Mouse (Mus musculus): ENCODE measurements around the gene Coq6.

Gene Coq6

DNA sequence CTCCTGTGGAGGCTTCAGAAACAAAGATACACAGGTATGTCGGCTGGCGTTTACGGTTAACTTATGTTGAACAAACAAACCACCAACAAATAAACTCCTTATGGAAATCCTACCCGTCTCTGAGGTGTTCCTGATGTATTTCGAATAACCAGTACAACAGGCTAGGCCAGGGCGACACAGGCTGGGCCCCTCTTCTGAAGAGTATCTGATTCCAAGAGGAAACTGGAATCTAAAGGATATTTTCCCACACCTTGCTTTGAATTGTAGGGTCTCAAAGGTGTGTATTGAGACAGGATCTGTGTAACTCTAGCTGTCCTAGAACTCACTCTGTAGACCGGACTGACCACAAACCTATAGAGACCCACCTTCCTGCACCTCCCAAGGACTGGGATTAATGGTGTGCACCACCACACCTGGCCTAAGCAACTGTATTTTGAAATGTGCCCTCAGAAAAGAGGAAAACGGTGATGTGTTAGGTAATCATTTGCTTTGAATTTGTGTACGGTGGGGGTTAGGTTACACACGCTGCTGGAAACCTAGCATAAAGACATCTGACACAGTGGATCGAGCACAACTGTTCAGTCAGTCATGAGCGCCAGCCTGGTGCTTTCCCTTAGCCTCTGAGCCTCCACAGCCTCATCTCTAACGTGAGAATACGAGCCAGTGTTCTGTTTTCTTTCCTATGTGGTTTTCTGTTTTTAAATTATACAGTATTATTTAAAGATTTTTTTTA is 35.7 kb downstream of the Coq6 start:
- DNase-seq (ENCODE audit: low spot score), result no peak

DNA sequence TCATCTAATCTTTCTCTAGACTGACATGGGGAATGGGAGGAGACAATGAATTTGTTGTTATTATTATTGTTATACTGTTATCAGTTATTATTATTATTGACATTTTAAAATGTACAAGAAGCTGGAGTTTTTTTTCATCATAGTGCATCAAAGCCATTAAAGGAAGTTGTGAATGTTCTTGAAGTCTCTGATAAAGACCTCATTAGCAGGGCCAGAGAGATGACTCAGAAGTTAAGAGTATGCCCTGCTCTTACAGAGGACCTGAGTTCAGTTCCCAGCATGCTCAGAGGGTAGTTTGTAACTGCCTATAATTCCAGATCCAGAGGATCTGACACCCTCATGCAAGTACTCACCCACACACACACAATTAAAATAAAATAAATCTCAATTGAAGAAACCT is 36.2 kb downstream of the Coq6 start:
- no peak for DNase-seq (ENCODE audit: low spot score)

DNA sequence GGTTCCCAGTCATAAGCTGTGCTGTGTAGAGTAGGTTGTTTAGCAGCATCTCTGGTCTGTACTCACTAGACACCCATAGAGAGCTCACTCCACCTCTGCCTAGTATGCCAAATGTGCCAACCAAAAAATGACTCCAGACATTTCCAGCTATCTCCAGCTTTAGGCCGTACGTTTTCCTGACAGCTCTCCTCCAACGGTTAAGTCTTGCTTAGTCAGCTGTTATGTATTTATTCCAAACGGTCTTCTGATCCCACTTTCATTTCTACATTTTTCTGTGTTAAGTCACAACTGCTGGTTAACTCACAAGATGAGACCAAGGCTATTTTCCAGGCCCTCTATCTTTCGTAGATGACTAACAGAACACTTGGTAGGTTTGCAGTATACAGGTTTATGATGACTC is 37.2 kb downstream of the Coq6 start:
- DNase-seq (ENCODE audit: low spot score), result no peak

DNA sequence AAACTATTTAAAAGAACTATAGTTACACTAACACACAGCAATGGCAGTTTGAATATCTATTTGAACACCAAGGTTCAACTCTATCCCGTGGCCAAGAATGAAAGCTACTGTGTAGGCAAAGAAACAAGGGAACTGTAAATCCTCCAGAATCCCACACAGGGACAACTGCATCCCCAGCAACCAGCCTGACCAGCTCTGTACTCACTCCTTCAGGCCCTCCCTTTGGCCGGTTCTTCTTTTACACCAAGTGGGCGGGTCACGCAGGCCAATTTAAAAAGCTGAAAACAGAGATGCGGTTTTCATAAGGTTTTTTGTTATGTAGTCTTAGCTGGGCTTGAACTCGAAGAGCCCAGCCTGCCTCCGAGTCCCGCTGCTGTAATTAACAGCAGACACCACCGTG is 37.7 kb downstream of the Coq6 start:
- DNase-seq (ENCODE audit: low spot score), result no peak

DNA sequence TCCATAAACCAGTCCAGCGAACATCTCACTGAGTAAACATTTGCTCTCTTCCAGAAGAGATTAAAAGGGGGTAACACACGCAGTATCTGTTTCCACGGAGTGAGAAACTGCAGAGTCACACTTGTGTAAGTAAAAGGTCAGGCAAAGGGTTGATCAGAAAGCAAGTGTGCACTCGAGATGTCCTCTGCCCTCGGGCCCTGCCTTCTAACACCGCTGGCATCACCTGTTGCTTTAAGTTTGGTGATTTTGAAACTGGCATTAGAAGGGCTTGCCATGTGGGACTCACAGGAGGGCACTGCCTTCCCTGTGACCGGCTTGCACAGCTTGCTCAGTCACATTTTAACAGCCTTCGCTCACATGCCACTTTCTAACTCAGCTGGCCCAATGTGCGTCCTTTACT is 38.2 kb downstream of the Coq6 start:
- DNase-seq (ENCODE audit: low spot score), result no peak

DNA sequence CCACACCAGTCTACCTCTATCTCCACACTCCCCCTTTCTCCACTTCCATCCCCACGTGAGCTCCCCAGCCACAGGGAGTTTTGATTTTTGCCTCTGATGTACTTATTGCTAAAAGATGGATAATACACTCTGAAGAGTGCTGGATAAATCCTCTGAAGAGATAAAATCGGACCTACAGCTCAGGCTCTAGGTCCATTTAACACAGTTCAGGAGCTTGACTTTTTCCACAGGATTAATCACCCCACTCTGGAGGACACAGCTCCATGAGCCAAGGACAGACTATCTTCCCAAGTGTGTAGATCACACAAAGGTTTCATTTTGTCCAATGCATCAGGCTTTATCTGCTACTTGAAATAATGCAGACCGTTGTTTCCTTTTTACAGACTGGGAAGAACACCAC is 38.6 kb downstream of the Coq6 start:
- no peak for DNase-seq (ENCODE audit: low spot score)

DNA sequence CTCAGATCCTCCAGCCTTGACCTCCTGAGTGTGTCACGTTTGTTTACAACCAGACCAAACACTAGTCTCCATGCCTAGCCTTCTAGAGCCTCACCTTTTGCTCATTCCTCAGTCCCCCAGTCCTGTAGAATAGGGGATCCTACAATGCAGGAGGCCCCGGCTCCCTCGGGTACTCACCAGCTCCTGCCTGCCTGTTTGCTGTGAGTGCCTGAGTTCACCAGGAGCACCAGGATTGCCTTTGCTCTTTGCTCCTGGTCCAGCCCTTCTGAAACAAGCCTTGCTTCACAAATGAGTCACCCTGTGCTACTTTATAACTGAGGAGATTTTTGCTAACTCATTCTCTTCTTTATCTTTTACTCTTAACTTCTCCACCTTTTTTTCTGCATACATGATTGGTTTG is 39.2 kb downstream of the Coq6 start:
- DNase-seq (ENCODE audit: low spot score), result no peak

DNA sequence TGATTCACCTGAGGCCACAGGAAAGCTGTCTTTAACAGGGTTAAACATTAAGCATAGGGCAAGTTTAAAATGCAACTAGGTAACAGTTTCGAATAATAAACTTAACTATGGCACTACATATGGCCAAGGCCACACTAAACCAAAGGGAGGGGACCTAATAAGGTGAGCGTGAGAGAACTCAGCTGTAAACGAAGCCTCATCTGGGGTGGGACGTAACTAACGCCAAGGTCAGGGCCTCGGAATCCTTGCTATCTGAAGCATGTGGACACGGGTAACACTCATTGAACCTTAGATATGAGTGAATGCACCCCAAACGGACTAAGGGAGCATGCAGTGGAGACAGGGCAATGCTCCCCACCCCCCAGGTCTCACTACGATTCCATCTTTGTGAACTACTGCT is 41.5 kb downstream of the Coq6 start:
- no peak for DNase-seq (ENCODE audit: low spot score)

DNA sequence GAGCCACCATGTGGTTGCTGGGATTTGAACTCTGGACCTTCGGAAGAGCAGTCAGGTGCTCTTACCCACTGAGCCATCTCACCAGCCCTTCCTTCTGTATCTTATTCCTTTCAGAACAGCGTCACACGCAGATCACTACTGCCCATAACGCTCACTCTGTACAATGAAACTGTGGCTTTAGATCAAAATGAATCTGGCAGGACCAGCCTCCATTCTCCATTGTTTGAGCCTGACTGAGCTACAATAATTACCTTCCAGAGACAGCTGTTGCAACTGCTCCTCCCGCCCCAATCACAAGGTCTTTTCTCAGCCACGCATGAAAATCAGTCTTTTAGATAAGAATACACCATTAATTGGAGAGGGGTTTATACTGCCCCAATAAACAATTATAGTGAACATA is 43.1 kb downstream of the Coq6 start:
- no peak for DNase-seq (ENCODE audit: low spot score)

DNA sequence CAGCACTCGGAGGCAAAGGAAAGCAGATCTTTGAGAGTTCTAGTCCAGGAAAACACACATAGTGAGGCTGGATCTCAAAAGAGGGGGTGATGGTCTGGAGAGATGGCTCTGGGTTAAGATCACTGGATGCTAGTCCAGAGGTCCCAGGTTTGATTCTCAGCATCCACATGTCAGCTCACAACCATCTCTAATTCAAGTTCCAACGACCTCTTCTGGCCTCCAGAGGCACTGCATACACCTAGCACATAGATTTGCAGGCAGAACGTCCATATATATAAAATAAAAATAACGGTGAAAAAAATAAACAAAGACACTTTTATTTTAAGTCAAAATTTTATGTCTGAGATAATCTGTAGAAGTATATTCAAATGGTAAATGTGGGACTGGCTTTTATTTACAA is 45.8 kb downstream of the Coq6 start:
- no peak for DNase-seq (ENCODE audit: low spot score)

DNA sequence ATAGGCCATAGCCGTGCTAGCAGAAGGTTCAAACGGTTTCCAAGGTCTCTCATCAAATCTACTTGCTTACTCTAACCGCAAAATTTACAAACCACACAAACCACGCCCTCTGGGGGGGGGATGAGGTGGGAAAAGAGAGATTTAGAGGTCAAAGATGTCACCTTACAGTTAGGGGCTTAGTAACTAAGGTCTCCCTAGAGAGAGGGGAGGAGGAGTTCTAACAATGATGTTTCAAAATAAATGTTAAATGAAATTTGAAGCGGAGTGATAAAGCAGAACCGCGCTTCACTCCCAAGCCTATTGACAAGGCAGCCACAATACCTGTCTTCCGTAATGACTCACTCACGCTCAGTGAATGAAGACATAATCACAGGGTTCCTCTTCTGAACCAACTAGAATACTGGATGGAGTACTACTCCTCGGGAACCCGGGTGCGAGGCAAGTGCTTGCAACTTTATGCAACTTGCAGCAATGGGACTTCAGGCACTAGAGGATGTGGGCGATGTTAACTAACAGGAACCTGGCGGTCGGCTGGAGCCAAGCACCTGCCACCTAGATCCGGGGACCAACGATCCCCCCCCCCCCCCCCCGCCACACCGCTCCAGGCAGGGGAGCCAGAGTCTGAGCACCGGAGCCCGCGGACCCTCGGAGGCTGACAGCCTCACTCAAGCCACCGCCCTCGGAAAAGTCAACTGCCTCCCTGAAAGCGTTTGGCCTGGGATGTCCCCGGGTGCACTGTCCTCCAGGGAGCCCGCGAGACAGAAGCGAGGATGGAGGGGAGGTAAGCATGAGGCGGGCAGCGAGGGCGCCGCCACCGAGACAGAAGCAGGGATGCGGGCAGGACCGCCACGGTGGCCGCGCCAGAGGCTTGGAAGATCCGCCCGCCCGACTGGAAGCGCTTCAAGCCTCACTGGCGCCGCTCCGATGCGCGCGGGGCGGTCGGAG is 46.7 kb downstream of the Coq6 start:
- no peak for DNase-seq (ENCODE audit: low spot score)

DNA sequence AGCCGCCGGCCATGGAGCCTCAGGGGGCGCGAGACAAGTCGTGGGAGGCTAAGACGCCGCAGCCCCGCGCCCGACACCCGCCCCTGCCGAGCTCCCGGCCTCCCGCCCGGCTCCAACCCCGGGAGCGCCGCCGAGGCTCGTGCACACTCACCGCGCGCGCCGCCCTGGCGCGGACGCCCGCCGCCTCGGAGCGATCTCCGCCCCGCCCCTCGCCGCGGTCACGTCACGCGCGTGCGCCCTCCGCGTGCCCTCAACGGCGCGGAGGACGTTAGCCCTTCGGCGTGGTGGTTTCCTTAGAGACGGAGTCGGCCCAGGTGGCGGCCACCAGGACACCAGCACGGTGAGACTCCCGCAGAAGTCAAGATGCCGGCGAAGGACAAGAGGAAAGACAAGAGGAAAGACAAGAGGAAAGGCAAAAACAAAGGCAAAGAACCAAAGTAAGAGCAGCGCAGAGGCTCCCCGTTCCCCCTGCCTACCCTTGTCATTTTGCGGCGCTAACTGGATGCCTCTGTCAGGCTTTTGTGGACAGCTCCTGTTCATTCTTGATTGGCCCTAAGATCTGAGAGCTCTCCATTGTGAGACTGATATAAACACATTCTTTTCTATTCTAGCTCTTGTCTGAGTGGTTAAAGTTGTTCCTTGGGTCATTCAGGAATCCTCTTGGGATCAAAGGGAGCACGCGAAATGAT is 47.5 kb downstream of the Coq6 start, which contains the start of the genes Entpd5 and Bbof1:
Gene Entpd5, minus strand, starts transcription at position 211 of the 689 bp plus-strand sequence.
Gene Bbof1, plus strand, starts transcription at position 253 of the 689 bp plus-strand sequence.
- peak; percentile 90 for DNase-seq (ENCODE audit: low spot score)

DNA sequence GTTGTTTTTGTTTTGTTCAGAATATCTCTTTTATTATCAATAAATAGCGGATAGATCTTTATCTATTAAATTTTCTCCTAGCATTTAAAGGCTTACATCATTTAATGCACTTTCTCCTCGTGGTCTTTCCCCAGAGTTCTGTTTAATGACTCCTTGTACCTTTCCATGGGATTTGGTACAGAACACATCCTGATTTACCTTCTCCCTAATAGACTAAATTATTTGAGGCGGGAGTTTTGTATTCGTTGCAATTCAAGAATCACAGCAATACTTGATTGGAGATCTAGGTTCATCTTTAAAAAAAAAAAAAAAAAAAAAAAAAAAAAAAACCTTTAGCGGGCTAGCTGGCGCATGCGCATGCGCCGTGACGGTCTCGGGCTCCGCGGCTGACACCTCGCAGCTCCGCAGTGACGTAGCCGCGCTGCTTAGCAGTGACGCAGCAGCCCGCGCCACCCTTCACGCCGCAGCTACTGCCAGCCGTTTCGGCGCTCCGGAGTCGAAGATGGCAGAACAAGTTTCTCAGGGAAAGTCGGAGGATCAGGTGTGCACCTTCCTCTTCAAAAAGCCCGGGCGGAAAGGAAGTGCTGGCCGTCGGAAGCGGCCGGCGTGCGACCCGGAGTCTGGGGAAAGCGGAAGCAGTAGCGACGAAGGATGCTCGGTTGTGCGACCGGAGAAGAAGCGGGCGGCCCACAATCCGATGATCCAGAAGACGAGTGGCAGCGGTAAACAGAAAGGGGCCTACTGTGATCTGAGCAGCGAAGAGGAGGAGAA is 55.6 kb downstream of the Coq6 start, which contains the start of gene Rnf113a2:
Gene Rnf113a2, plus strand, starts transcription at position 363 of the 771 bp plus-strand sequence.
- peak; percentile 84 for DNase-seq (ENCODE audit: low spot score)

DNA sequence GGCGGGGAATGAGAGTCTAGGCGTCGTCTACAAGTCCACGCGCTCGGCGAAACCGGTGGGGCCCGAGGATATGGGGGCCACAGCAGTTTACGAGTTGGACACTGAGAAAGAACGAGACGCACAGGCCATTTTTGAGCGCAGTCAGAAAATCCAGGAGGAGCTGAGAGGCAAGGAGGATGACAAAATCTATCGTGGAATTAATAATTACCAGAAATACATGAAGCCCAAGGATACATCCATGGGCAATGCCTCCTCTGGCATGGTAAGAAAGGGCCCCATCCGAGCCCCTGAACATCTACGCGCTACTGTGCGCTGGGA is 56.1 kb downstream of the Coq6 start:
- no peak for DNase-seq (ENCODE audit: low spot score)
